Mouse (Mus musculus) heart, embryonic 16.5 days (tissue): ENCODE measurements around the gene Stxbp1. TPM values are rescaled to one million over a fixed set of nuclear protein-coding genes. Genes with fewer than 3 reads are reported as not detected.

ENCODE experiments used
- ATAC-seq: fragments of 200-750 bp; cut with Nextera tagmentation; replicated peaks from 2 replicates; pipeline ENCODE4 v1.8.0; 2017; ENCODE audit warnings: moderate number of reproducible peaks; ENCODE audit not compliant: insufficient read depth, low FRiP score; ENCODE audit errors: extremely low read depth
- H3K27ac ChIP-seq: fragments of 300-500 bp; sonication (generic); 2 replicates; pipeline ENCODE4 v1.5.1; 2014; ENCODE audit warnings: mild to moderate bottlenecking, low read length, control low read depth, moderate library complexity
- H3K27me3 ChIP-seq: fragments of 300-500 bp; sonication (generic); 2 replicates; pipeline ENCODE4 v1.6.1; 2014; ENCODE audit warnings: low read length, mixed read lengths; ENCODE audit not compliant: control insufficient read depth, insufficient read depth
- H3K36me3 ChIP-seq: fragments of 300-500 bp; sonication (generic); 2 replicates; pipeline ENCODE4 v1.6.1; 2014; ENCODE audit not compliant: control insufficient read depth, insufficient read depth
- H3K4me1 ChIP-seq: fragments of 300-500 bp; sonication (generic); 2 replicates; pipeline ENCODE4 v1.6.1; 2014; ENCODE audit warnings: low read length, mixed read lengths; ENCODE audit not compliant: control insufficient read depth, insufficient read depth
- H3K4me2 ChIP-seq: fragments of 300-500 bp; sonication (generic); 2 replicates; pipeline ENCODE4 v1.6.1; 2014; ENCODE audit warnings: low read depth, mild to moderate bottlenecking, control low read depth, low read length
- H3K4me3 ChIP-seq: fragments of 300-500 bp; sonication (generic); 2 replicates; pipeline ENCODE4 v1.5.1; 2014; ENCODE audit warnings: mild to moderate bottlenecking, control low read depth, low read length
- H3K9ac ChIP-seq: fragments of 300-500 bp; sonication (generic); 2 replicates; pipeline ENCODE4 v1.6.1; 2014; ENCODE audit warnings: low read length, control low read depth
- H3K9me3 ChIP-seq: fragments of 300-500 bp; sonication (generic); replicated peaks from 2 replicates; pipeline ENCODE4 v1.6.1; 2016; ENCODE audit warnings: low read length; ENCODE audit not compliant: control insufficient read depth
- WGBS: fragments of 180-500 bp; shearing (Covaris S2); extraction: QIAGEN DNeasy Blood & Tissue Kit; methylation state at CpG from one replicate; pipeline ENCODE4 v1.1.7; 2014; 5-methylcytosine and 5-hydroxymethylcytosine counted together
- polyA plus RNA-seq: library from polyadenylated mRNA; unstranded; fragments of >200 nt; fragmentation: Nextera tagmentation; extraction: Ambion mirVana; gene quantifications from 2 replicates; pipeline ENCODE4 v1.2.1, GENCODE M21; 2015

Gene Stxbp1
- polyA plus RNA-seq, 1 experiment from 2014 or later: 29.2 TPM

DNA sequence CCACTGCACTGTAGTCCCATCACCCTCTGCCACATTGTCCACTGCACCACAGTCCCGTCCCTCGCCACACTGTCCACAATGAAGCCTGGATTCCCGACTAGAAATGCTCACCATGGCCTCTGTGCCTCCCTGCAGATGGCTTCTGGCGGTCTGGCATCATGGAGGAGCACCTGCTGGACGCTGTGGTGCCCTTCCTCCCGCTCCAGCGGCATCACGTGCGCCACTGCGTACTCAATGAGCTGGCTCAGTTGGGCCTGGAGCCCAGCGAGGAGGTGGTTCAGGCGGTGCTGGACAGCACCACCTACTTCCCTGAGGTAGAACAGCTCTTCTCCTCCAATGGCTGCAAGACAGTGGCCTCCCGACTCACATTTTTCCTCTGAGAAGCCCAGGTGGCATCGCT lies 85.7 kb downstream of the Stxbp1 start:
- peaks cover 3% of the 10 kb centered on the region; the same call in 1 of the 2 replicates for H3K4me1 ChIP-seq
- H3K9me3 ChIP-seq: no peaks in the 10 kb centered on the region
- H3K4me2 ChIP-seq: no peak overlapping the region
- H3K36me3 ChIP-seq: 0 out of 2 replicates have a peak, but pooled peaks cover 3% of the 10 kb centered on the region
- no peak for ATAC-seq
- H3K27ac ChIP-seq: no peak overlapping the region
- H3K27me3 ChIP-seq: no peaks in the 10 kb centered on the region
- H3K9ac ChIP-seq: no peak overlapping the region
- H3K4me3 ChIP-seq: no peak overlapping the region
- 88% methylated on average over 14 of the region's 14 CpGs for WGBS

DNA sequence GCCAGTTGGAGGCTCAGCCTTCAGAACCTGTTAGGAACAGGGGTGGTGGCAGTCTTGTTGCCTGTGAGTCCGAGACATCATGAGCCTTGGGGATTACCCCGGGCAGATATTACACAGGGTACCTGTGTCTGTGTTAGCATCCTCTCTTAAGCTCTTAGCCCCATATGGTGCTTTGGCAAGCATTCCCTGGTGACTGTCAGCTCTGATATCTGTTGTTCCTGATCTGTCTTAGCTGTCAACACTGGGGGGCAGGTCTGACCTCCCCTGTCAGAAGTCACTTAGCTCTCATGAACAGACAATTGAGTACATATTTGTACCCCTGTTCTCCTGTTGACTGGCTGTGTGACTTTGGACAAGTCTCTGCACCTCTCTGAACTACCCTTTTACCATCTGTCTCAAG lies 88.0 kb downstream of the Stxbp1 start:
- Histone ChIP-seq H3K4me2 (no peak overlapping the region), H3K36me3 (peaks cover 11% of the 10 kb centered on the region; the same call in 1 of the 2 replicates), H3K4me3 (no peak overlapping the region), H3K9ac (no peak overlapping the region), H3K4me1 (peaks cover 3% of the 10 kb centered on the region; the same call in 1 of the 2 replicates), H3K27ac (no peak overlapping the region), H3K9me3 (no peaks in the 10 kb centered on the region), H3K27me3 (no peaks in the 10 kb centered on the region)
- 81% methylated on average over 2 of the region's 2 CpGs for WGBS
- no peak for ATAC-seq

DNA sequence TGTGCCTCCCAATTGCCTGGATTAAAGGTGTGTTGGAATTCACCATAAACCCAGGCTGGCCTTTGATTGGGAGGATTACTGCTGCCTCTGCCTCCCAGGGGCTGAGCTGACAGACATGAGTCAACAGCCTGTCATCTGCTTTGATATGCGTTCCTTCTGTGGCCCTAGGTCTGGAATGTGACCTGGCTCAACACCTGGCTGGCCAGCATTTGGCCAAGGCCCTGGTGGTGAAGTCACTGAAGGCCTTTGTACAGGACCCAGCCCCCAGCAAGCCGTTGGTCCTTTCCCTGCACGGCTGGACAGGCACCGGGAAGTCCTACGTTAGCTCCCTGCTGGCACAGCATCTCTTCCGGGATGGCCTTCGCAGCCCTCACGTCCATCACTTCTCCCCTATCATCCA lies 88.5 kb downstream of the Stxbp1 start:
- H3K9me3 ChIP-seq: no peaks in the 10 kb centered on the region
- peaks cover 12% of the 10 kb centered on the region; the same call in 1 of the 2 replicates for H3K36me3 ChIP-seq
- ATAC-seq: no peak
- H3K4me3 ChIP-seq: no peak overlapping the region
- H3K4me2 ChIP-seq: no peak overlapping the region
- no peaks in the 10 kb centered on the region for H3K27me3 ChIP-seq
- H3K4me1 ChIP-seq: peaks cover 3% of the 10 kb centered on the region; the same call in 1 of the 2 replicates
- H3K9ac ChIP-seq: no peak overlapping the region
- H3K27ac ChIP-seq: no peak overlapping the region
- WGBS: 58% methylated on average over 8 of the region's 8 CpGs

DNA sequence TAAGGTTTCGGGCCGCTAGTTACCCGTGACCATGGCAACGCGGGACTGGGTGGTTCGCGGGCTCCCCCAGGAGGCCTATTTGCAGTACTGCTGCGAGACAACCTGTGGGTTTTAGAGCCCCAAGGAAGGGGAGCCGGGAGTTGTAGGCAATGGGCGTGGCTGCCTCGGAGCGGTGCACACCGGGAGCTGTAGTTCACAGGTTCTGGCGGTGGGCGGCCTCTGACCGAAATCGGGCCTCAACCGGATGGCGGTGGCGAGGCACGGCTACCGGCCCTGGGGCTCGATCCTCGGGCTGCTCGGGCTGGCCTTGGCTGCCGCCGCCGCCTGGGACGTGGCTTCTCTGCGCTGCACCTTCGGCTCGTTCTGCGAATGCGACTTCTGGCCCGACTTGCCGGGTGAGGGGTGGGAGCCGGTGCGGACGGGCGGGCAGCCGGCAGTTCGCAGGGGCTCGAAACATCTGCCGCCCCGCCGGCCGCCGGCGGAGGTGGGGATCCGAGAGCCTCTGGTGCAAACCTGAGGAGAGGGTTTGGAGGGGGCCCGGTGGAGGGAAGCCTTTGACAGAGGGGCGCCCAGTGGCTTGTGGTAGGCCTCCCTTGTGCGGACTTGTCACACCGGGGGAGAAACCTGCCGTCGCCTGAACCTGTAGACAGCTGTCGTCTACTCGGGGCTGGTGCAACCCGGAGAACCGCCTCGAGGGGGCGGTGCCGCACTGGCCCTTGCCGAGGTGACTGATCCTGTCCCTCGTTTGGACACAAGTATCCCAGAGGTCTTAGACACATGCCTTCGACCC lies 89.8 kb downstream of the Stxbp1 start, which contains the start of gene Tor2a:
TSS of gene Tor2a (plus strand) at position 179 of the 790 bp plus-strand sequence.
- Histone ChIP-seq H3K36me3 (peaks cover 14% of the 10 kb centered on the region; the same call in 1 of the 2 replicates), H3K9ac (peak within 1 kb of the TSS; percentile 88), H3K27ac (peak within 1 kb of the TSS; percentile 85), H3K4me3 (peak within 1 kb of the TSS; percentile 70), H3K27me3 (no peaks in the 10 kb centered on the region), H3K4me1 (peaks cover 3% of the 10 kb centered on the region; the same call in 1 of the 2 replicates), H3K4me2 (peak within 1 kb of the TSS; percentile 69), H3K9me3 (no peaks in the 10 kb centered on the region)
- peak; percentile 96 for ATAC-seq
- WGBS: under 1% methylated on average over 66 of the region's 66 CpGs

DNA sequence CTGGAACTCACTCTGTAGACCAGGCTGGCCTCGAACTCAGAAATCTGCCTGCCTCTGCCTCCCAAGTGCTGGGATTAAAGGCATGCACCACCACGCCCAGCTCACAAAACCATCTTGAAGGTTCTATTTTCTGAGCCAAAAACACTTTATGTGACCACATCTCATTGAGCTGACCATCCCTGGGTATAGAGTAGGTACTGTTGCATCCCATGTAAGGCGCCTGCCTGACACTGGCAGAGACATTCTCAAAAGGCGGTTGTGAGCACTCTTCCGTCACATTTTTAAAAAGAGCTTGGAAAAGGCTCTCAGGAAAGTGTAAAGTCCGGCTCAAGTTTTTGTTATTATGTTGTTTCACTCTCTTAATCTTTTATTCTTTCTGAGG lies 90.4 kb downstream of the Stxbp1 start:
- Histone ChIP-seq H3K27me3 (no peaks in the 10 kb centered on the region), H3K9me3 (no peaks in the 10 kb centered on the region), H3K36me3 (peaks cover 14% of the 10 kb centered on the region; the same call in 1 of the 2 replicates), H3K4me2 (no peak overlapping the region), H3K4me3 (no peak overlapping the region), H3K27ac (no peak overlapping the region), H3K9ac (no peak overlapping the region), H3K4me1 (peaks cover 5% of the 10 kb centered on the region; the same call in 1 of the 2 replicates)
- 24% methylated on average over 5 of the region's 6 CpGs for WGBS
- no peak for ATAC-seq

DNA sequence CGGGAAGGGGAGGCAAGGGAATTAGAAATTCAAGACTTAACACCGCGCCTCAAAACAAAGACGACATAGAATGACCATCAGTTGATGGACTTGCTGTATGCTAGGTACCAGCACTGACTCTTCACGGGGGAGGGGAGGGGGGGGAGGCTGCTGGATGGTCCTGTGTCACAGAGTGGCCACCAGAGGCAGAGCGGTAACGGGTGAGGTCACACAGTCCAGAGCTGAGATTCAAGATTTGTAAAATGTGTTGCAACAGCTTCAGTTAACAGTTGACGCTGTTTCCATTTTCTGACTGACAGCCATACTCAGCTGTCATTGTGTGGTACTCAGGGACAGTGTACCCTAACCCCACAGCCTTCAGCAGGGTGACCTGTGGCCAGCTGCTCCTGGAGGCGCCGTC lies 94.9 kb downstream of the Stxbp1 start:
- Histone ChIP-seq H3K4me3 (peak overlapping the region; percentile 57), H3K9ac (no peak overlapping the region), H3K27me3 (no peaks in the 10 kb centered on the region), H3K4me2 (peak overlapping the region; percentile 85; the same call in 1 of the 2 replicates), H3K9me3 (no peaks in the 10 kb centered on the region), H3K36me3 (peaks cover 15% of the 10 kb centered on the region; the same call in 1 of the 2 replicates), H3K27ac (no peak overlapping the region), H3K4me1 (peaks cover 2% of the 10 kb centered on the region; the same call in 1 of the 2 replicates)
- WGBS: 68% methylated on average over 10 of the region's 10 CpGs
- ATAC-seq: no peak

DNA sequence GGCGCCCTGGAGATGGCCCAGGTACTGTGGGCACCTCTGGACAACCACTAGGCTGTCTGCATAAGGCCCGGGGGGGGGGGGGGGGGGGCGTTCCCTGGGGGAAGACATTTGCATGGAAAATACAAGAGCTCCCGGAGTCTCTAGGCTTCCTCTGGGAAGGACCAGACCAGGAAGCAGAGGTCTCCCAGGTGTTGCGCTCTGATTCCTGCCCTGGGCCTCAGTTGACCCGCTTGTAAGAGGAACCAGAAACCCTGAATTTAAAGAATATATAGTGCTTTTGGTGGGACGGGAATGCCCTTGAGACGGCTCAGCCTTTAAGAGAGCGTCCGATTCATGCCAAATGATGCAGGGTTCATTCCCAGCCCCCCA lies 95.4 kb downstream of the Stxbp1 start:
- Histone ChIP-seq H3K4me2 (peak overlapping the region; percentile 85), H3K36me3 (peaks cover 18% of the 10 kb centered on the region; the same call in 1 of the 2 replicates), H3K4me3 (peak overlapping the region; percentile 57), H3K4me1 (peaks cover 2% of the 10 kb centered on the region; the same call in 1 of the 2 replicates), H3K27ac (0 out of 2 replicates have a peak overlapping the region, but pooled peaks have one; percentile 23), H3K9me3 (no peaks in the 10 kb centered on the region), H3K9ac (peak overlapping the region; percentile 67), H3K27me3 (no peaks in the 10 kb centered on the region)
- peak; percentile 19; the same call in 1 of the 2 replicates for ATAC-seq
- WGBS: 33% methylated on average over 10 of the region's 10 CpGs

DNA sequence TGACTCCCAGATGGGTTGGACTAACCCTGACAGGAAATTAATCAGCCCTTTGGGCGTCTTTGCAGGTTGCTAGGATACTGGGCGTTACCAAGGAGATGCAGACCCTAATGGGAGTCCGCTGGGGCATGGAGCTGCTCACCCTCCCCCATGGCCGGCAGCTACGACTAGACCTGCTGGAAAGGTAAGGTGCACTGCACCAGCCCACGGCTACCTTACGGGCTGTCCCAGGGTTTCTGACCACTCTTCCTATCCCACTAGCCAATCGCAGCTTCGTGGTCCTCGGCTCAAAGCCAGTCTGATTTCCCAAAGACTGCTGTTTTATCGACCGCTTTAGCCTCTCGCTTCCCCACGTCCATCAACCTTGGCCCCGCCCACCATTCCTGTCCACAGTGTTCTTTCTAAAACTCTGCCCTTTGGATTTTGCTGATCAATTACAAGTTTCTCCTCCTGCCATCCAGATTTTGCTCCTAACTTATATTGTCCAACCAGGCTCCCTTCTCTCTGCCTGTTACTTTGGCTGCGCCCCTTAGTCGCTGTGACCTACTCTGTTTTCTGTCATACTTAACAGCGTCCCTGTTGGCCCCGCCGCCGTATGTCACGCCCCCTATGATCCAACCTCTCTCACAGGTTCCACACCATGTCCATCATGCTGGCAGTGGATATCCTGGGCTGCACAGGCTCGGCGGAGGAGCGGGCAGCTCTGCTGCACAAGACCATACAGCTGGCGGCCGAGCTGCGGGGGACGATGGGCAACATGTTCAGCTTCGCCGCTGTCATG lies 96.0 kb downstream of the Stxbp1 start:
- Histone ChIP-seq H3K27ac (peak overlapping the region; percentile 48; the same call in 1 of the 2 replicates), H3K4me2 (peak overlapping the region; percentile 85), H3K4me3 (peak overlapping the region; percentile 57), H3K9me3 (no peaks in the 10 kb centered on the region), H3K9ac (peak overlapping the region; percentile 67), H3K36me3 (peaks cover 19% of the 10 kb centered on the region; the same call in 1 of the 2 replicates), H3K4me1 (peaks cover 2% of the 10 kb centered on the region; the same call in 1 of the 2 replicates), H3K27me3 (no peaks in the 10 kb centered on the region)
- WGBS: 25% methylated on average over 31 of the region's 31 CpGs
- ATAC-seq: peak; percentile 89
